Mouse (Mus musculus): ENCODE data around the gene Dbx1.

Dbx1 gene

GRCm38 (mm10) chr7:49632391-49632790 is 4.3 kb downstream of the Dbx1 start:
- no peak for DNase-seq

- no peak for DNase-seq
Observed at GRCm38 (mm10) chr7:49631885-49632284, 4.8 kb downstream of the Dbx1 start.

GRCm38 (mm10) chr7:49620160-49620559 is 16.5 kb downstream of the Dbx1 start:
- DNase-seq: no peak

DNA sequence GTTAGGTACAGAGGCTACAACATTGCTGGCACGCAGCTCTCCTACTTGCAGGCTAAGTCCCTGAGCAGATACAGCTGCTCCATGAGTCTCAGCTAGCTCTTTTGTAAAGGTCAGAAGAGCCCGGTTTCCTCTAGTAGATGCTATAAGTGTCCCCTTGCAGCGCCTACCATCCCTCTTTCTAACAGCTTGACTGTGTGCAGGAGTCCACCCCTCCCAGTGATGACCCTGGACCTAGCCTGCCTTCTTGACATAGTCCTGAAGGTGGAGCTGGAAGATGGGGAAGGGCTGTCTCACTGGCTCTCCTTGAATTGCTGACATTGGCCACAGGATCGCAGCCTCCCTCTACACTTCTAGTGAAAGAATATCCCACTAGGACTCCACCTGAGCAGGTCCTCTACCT is 19.6 kb downstream of the Dbx1 start:
- DNase-seq: no peak

- DNase-seq: peak; percentile 78
Observed at GRCm38 (mm10) chr7:49616258-49616735, 20.4 kb downstream of the Dbx1 start.

- DNase-seq: no peak
Observed at GRCm38 (mm10) chr7:49604965-49605795, 31.5 kb downstream of the Dbx1 start.

GRCm38 (mm10) chr7:49604244-49604643 is 32.4 kb downstream of the Dbx1 start:
- DNase-seq: no peak

DNA sequence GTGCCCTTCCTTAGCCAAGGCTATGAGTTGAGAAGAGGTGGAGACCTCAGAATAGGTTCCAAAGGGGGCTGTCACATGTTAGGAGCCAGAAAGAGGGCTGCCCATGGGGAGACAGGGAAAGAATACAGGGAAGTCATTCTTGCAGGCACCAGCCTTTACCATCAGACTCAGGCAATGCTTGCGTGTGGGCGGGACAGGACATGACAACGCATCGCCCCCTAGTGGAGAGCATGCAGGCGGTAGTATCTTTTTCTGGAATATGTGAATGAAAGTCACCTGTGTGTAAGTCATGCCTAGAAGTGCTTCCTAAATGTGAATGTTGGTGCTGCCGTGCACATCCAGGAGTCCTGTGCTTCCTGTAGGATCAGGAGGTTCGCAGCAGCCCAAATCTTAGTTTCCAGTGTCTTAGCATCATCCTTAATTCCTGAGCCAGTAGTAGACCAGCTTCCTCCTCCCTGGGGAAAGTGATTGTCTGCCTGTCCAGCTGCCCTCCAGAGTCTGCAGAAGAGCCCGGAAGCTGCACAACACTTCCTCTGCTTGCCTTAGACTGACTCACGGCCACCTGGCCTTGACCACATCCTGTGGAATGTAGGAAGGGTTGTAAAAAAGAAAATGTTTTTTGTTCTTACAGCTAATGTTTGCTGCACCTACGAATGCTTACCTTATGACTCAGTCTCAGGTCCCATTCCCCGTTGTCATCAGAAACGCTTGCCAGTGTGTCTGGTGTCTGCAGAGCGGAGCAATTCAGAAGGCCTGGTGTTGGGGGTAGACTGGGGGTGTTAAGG is 35.3 kb downstream of the Dbx1 start:
- DNase-seq: peak; percentile 84

GRCm38 (mm10) chr7:49599950-49600349 is 36.7 kb downstream of the Dbx1 start:
- no peak for DNase-seq

GRCm38 (mm10) chr7:49598225-49598624 is 38.4 kb downstream of the Dbx1 start:
- DNase-seq: no peak

DNA sequence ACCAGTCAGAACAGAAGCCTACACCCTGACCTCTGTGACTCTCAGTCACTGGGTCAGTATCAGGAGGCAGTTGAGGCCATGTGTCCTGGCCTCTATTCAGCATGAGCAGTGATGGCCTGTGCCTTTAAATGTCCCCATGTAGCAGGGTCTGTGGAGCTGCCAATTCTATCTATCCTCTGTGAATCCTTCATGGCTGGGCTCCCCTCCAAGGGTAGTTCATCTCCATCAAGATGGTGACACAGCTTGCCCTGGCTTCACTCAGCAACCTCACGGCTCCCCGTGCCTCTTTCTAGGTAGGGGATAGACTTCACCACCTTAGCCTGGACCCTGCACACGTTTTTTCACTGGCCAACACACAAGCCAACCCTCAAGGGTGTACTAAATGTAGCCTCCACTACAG is 38.9 kb downstream of the Dbx1 start:
- no peak for DNase-seq

DNA sequence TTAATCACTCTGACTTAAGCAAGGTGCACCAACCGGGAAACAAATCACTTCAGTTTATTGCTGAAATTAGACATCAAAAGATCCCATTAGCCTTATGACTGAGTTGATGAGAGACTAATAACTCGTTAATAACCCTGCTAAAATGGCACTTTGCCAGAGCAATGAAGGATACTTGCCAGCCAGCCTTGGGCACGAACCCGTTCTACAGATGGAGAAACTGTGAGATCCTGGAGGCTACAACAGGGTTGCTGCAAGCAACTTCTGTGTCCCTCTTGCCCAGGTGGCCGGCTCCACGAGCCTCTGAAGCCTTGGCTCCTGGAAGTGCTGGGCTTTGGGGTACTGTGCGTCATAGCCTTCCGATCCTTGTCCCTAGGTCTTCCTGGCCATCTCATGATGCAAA is 47.0 kb downstream of the Dbx1 start:
- no peak for DNase-seq

GRCm38 (mm10) chr7:49586530-49587120 is 50.0 kb downstream of the Dbx1 start:
- DNase-seq: no peak

DNA sequence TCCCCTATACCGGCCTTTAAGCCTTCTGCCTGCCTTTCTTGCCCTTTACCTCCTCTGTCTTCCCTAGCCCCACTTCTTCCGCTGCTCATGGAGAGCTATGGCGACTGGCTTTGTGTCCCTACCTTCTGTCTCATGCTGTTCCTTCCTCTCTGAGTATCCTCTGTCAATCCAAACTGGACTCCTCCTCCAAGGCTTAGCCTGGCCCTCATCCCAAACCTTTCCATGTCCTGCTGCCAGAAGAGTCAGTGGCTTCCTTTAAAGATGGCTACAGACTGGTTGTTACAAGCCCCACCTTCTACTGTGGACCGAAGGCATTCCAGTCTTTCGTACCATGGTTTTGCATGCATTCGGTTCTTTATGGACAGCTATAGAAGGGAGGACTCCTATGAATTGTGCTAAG is 53.5 kb downstream of the Dbx1 start:
- DNase-seq: no peak

GRCm38 (mm10) chr7:49582551-49582950 is 54.1 kb downstream of the Dbx1 start:
- DNase-seq: no peak

DNA sequence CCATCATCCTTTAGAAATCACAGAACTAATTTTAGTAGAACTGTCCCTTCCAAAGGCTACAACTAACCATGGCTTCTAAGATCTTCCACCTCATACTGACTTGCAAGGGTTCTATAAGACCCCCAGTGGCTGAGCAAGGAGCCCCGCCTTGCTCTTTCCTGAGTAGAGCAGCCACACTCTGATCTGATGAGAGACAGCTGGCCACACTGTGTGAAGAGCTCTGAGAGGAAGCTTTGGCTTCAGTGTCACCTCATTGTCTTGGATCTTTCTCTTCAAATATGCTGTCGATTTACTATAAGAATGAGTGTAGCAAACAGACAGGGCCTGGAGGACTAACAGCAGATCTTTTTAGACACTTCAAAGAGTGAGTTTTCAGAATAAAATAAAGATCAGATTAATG is 54.7 kb downstream of the Dbx1 start:
- no peak for DNase-seq

Data from embryo, embryonic 11 days (tissue).